Mouse (Mus musculus) bone marrow macrophage, adult 2 months (primary cell): ENCODE data around the gene Ambp.

Experiments
- CTCF ChIP-seq: IDR thresholded peaks from 2 replicates; pipeline ENCODE4 v1.5.1; 2012; ENCODE audit warnings: low read depth, mild to moderate bottlenecking, low read length, moderate library complexity
- POLR2A ChIP-seq: IDR thresholded peaks from 2 replicates; pipeline ENCODE4 v1.6.1; 2012; ENCODE audit warnings: mild to moderate bottlenecking, low read depth, low read length, borderline replicate concordance

- TF ChIP-seq POLR2A (no peak), CTCF (no peak)
Observed at GRCm38 (mm10) chr4:63199366-63199765, 44.8 kb upstream of the Ambp start.
